Mouse (Mus musculus) testis, postnatal 10 days (tissue): ENCODE measurements at regions not wholly inside any gene's neighbourhood (a gene's known extent, or its start where the extent isn't known, plus 50 kb on each side); places are given as distances from the start of the nearest gene placed in this dataset.

Experiments used
- DNase-seq: peaks from one replicate; pipeline ENCODE4 v3.0.0; 2021; ENCODE audit warnings: low spot score

DNA sequence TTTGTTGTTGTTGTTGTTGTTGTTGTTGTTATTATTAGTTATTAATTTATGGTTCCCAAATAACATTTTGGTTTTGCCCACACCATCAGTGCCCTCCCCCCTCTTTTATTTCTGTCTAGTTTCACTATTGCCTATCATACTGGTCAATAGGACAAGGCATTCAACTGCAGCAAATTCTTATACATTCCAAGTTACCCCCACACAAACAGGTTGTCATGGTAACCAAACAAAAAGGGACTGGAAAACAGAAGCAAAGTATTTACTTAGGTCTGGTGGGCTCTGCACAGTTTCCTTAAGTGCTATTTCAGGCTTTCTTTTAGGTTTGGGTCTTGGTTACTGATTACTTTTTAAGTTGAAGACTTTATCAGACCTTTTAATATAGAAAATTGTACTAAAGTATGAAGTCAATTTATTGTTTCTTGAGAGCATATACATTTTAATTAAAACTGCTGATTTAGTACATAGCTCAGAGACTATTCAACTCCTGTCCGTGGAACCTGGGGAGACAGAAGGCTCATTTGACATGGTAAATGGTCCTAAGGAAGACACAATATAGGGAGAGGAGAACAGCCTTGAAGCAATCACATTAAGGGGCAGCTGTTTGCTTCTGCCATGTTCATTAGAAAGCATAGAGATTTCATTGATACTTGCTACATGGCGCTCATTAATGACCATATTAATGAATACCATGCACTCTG is 90.3 kb downstream of the Brms1l start:
- DNase-seq: no peak
